Mouse (Mus musculus): ENCODE results near the gene Luzp1. TPM values are rescaled to one million over a fixed set of nuclear protein-coding genes. Genes with fewer than 3 reads are reported as not detected.

Gene Luzp1
- polyA plus RNA-seq, 1 experiment from 2014 or later: 26.8 TPM

- DNase-seq (ENCODE audit: low read depth, low spot score) (no peak), ATAC-seq (no peak)
- in situ Hi-C loops (cut with MboI; ENCODE audit: low pct_unique_long_range_greater_than_20kb): loop anchor here (5.0 kb wide), 1 partner anchor 173 kb away; the partner anchor contains the start of gene Lactbl1
- ChIA-PET POLR2A (no interaction called here), CTCF (no interaction called here)
- TF ChIP-seq CTCF (IDR thresholded peaks at IDR 0.05): no peak
- H3K27me3 ChIP-seq: no peaks in the 10 kb centered on the region
Observed at GRCm38 (mm10) chr4:136449795-136450194, 19.8 kb upstream of the Luzp1 start.

GRCm38 (mm10) chr4:136450271-136450670 is 19.3 kb upstream of the Luzp1 start:
- no peaks in the 10 kb centered on the region for H3K27me3 ChIP-seq
- no peak for TF ChIP-seq CTCF (IDR thresholded peaks at IDR 0.05)
- in situ Hi-C loops (cut with MboI; ENCODE audit: low pct_unique_long_range_greater_than_20kb): loop anchor here (5.0 kb wide), 1 partner anchor 172 kb away; the partner anchor contains the start of gene Lactbl1
- DNase-seq (ENCODE audit: low read depth, low spot score) (no peak), ATAC-seq (no peak)
- CTCF ChIA-PET: interaction anchor here (1.0 kb wide), 1 partner anchor 10 kb away, joined by 3 read pairs; no protein-coding TSS in a partner anchor
- POLR2A ChIA-PET: no interaction called here

- ATAC-seq (no peak), DNase-seq (ENCODE audit: low read depth, low spot score) (no peak)
- ChIA-PET CTCF (interaction anchor here (1.0 kb wide), 1 partner anchor 8 kb away, joined by 3 read pairs; no protein-coding TSS in a partner anchor), POLR2A (no interaction called here)
- H3K27me3 ChIP-seq: no peaks in the 10 kb centered on the region
- in situ Hi-C loops (cut with MboI; ENCODE audit: low pct_unique_long_range_greater_than_20kb): loop anchor here (5.0 kb wide), 1 partner anchor 171 kb away; the partner anchor contains the start of gene Lactbl1
- no peak for TF ChIP-seq CTCF (IDR thresholded peaks at IDR 0.05)
Observed at GRCm38 (mm10) chr4:136451564-136451963, 18.0 kb upstream of the Luzp1 start.

GRCm38 (mm10) chr4:136452286-136452685 is 17.3 kb upstream of the Luzp1 start:
- POLR2A ChIA-PET: no interaction called here
- no peak for DNase-seq (ENCODE audit: low read depth, low spot score)
- no peaks in the 10 kb centered on the region for H3K27me3 ChIP-seq
- CTCF ChIA-PET: no interaction called here
- no peak for TF ChIP-seq CTCF (IDR thresholded peaks at IDR 0.05)
- in situ Hi-C loops (cut with MboI; ENCODE audit: low pct_unique_long_range_greater_than_20kb): loop anchor here (5.0 kb wide), 1 partner anchor 170 kb away; the partner anchor contains the start of gene Lactbl1
- no peak for ATAC-seq

- POLR2A ChIA-PET: no interaction called here
- ATAC-seq (no peak), DNase-seq (ENCODE audit: low read depth, low spot score) (no peak)
- no peaks in the 10 kb centered on the region for H3K27me3 ChIP-seq
- in situ Hi-C loops (cut with MboI; ENCODE audit: low pct_unique_long_range_greater_than_20kb): loop anchor here (5.0 kb wide), 1 partner anchor 170 kb away; the partner anchor contains the start of gene Lactbl1
- no peak for TF ChIP-seq CTCF (IDR thresholded peaks at IDR 0.05)
- CTCF ChIA-PET: no interaction called here
Observed at GRCm38 (mm10) chr4:136452792-136453191, 16.8 kb upstream of the Luzp1 start.

GRCm38 (mm10) chr4:136454850-136455260 is 14.7 kb upstream of the Luzp1 start:
- DNase-seq (ENCODE audit: low read depth, low spot score) (no peak), ATAC-seq (no peak)
- ChIA-PET CTCF (interaction anchor here (0.7 to 1.9 kb wide), 6 partner anchors 14 to 166 kb away, joined by 3 to 6 read pairs (median 3); no protein-coding TSS in a partner anchor), POLR2A (interaction anchor here (0.5 to 0.9 kb wide), 3 partner anchors 28 to 593 kb away, joined by 3 to 6 read pairs (median 5); no protein-coding TSS in a partner anchor)
- peak; percentile 88 for TF ChIP-seq CTCF (IDR thresholded peaks at IDR 0.05)
- no peaks in the 10 kb centered on the region for H3K27me3 ChIP-seq
- in situ Hi-C loops (cut with MboI; ENCODE audit: low pct_unique_long_range_greater_than_20kb): loop anchor here (5.0 kb wide), 1 partner anchor 167 kb away; the partner anchor contains the start of gene Lactbl1

- no peak for TF ChIP-seq CTCF (IDR thresholded peaks at IDR 0.05)
- DNase-seq (ENCODE audit: low read depth, low spot score) (no peak), ATAC-seq (no peak)
- no peaks in the 10 kb centered on the region for H3K27me3 ChIP-seq
- in situ Hi-C loops (cut with MboI; ENCODE audit: low pct_unique_long_range_greater_than_20kb): no loop called here
- CTCF ChIA-PET: interaction anchor here (1.9 kb wide), 1 partner anchor 52 kb away, joined by 5 read pairs; no protein-coding TSS in a partner anchor
- POLR2A ChIA-PET: no interaction called here
Observed at GRCm38 (mm10) chr4:136456516-136457218, 12.9 kb upstream of the Luzp1 start.

- CTCF ChIA-PET: no interaction called here
- in situ Hi-C loops (cut with MboI; ENCODE audit: low pct_unique_long_range_greater_than_20kb): no loop called here
- no peak for ATAC-seq
- POLR2A ChIA-PET: no interaction called here
- no peaks in the 10 kb centered on the region for H3K27me3 ChIP-seq
- DNase-seq (ENCODE audit: low read depth, low spot score): no peak
- no peak for TF ChIP-seq CTCF (IDR thresholded peaks at IDR 0.05)
Observed at GRCm38 (mm10) chr4:136458276-136458675, 11.3 kb upstream of the Luzp1 start.

GRCm38 (mm10) chr4:136459210-136459609 is 10.4 kb upstream of the Luzp1 start:
- no peak for ATAC-seq
- in situ Hi-C loops (cut with MboI; ENCODE audit: low pct_unique_long_range_greater_than_20kb): no loop called here
- DNase-seq (ENCODE audit: low read depth, low spot score): no peak
- TF ChIP-seq CTCF (IDR thresholded peaks at IDR 0.05): no peak
- no peaks in the 10 kb centered on the region for H3K27me3 ChIP-seq
- POLR2A ChIA-PET: no interaction called here
- CTCF ChIA-PET: no interaction called here

GRCm38 (mm10) chr4:136461206-136461605 is 8.4 kb upstream of the Luzp1 start:
- in situ Hi-C loops (cut with MboI; ENCODE audit: low pct_unique_long_range_greater_than_20kb): loop anchor here (5.0 kb wide), 1 partner anchor 56 kb away; no protein-coding TSS in a partner anchor
- no peak for TF ChIP-seq CTCF (IDR thresholded peaks at IDR 0.05)
- CTCF ChIA-PET: no interaction called here
- H3K27me3 ChIP-seq: no peaks in the 10 kb centered on the region
- POLR2A ChIA-PET: interaction anchor here (1.4 kb wide), 1 partner anchor 89 kb away, joined by 3 read pairs; no protein-coding TSS in a partner anchor
- DNase-seq (ENCODE audit: low read depth, low spot score): no peak
- no peak for ATAC-seq

- CTCF ChIA-PET: no interaction called here
- TF ChIP-seq CTCF (IDR thresholded peaks at IDR 0.05): no peak
- ATAC-seq (no peak), DNase-seq (ENCODE audit: low read depth, low spot score) (no peak)
- in situ Hi-C loops (cut with MboI; ENCODE audit: low pct_unique_long_range_greater_than_20kb): loop anchor here (5.0 kb wide), 1 partner anchor 56 kb away; no protein-coding TSS in a partner anchor
- no peaks in the 10 kb centered on the region for H3K27me3 ChIP-seq
- POLR2A ChIA-PET: interaction anchor here (0.6 to 1.4 kb wide), 3 partner anchors 77 to 88 kb away, joined by 3 to 5 read pairs (median 4); no protein-coding TSS in a partner anchor
Observed at GRCm38 (mm10) chr4:136461761-136462085, 7.8 kb upstream of the Luzp1 start.

Data from Patski (cell line).